32 mouse cellular contexts compared by ENCODE assay signal in the genomic region with DNA sequence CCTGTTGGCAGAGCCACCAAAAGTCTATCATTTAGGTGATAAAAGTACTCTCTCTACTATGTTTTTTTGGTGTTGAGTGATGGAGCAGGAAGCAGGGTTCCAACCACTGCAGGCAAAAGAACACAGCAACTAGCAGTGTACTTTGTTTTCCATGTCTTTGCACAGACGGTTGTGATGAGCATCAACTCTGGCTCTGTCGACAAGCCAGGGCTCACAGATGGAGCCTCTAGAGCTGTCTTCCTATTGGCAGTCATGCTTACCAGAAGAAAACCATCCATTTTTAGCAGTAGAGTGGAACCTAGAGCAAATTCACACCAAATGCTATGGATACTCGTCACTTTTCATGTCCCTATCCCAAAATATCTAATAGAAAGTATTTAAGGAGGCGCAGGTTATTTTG.
DNase-seq lines count a peak whose midpoint lies in the region; ATAC-seq and TF ChIP-seq lines count a peak whose summit lies in the region.
"Had no signal": no experiment of that assay in that cellular context is flagged by ENCODE, and none has a peak within 500 bp of the region (broad histone marks: within the 10 kb centered on the region; RNA-seq: fewer than 3 reads in every experiment).

No protein-coding gene starts in this region.

- no peaks in the 10 kb centered on the region for H3K9me3 ChIP-seq in forebrain, postnatal 0 days (ENCODE audit: low read length)
- no peaks in the 10 kb centered on the region for H3K9me3 ChIP-seq in forebrain, embryonic 13.5 days (replicated peaks)
- H3K9me3 ChIP-seq in embryonic facial prominence, embryonic 10.5 days: no peaks in the 10 kb centered on the region
- no peaks in the 10 kb centered on the region for H3K9me3 ChIP-seq in intestine, postnatal 0 days (ENCODE audit: control insufficient read depth)
- H3K9me3 ChIP-seq: embryonic facial prominence, embryonic 15.5 days; forebrain, embryonic 12.5 days; heart, embryonic 13.5 days; midbrain, embryonic 10.5 days; midbrain, embryonic 15.5 days; neural tube, embryonic 15.5 days; stomach, embryonic 15.5 days had no signal

- no peaks in the 10 kb centered on the region for H3K27me3 ChIP-seq in forebrain, postnatal 0 days (ENCODE audit: insufficient read depth, low read length)
- H3K27me3 ChIP-seq in forebrain, embryonic 13.5 days: no peaks in the 10 kb centered on the region
- H3K27me3 ChIP-seq in embryonic facial prominence, embryonic 10.5 days (replicated peaks; ENCODE audit: low read depth, poor library complexity, severe bottlenecking): no peaks in the 10 kb centered on the region
- no peaks in the 10 kb centered on the region for H3K27me3 ChIP-seq in intestine, postnatal 0 days (replicated peaks; ENCODE audit: control insufficient read depth, insufficient read depth, low read length)
- H3K27me3 ChIP-seq: embryonic facial prominence, embryonic 15.5 days; forebrain, embryonic 12.5 days; heart, embryonic 13.5 days; midbrain, embryonic 15.5 days; neural tube, embryonic 15.5 days; Patski; stomach, embryonic 15.5 days had no signal

- peak; percentile 18 for DNase-seq in forebrain, postnatal 0 days
- peak; percentile 41 for DNase-seq in brain, adult 2 months (ENCODE audit: low read depth, low spot score)
- peak; percentile 1 to 53 for DNase-seq in layer of hippocampus, adult 18-20 months (ENCODE audit: low spot score in 2 of 2)
- peak; percentile 16 to 18 for DNase-seq in layer of hippocampus, postnatal 10 days (ENCODE audit: low spot score in 2 of 2)
- no peak for DNase-seq in embryonic facial prominence, embryonic 10.5 days (ENCODE audit: low spot score)
- no peak for DNase-seq in adrenal gland, postnatal 4 days (ENCODE audit: low spot score in 2 of 2)
- DNase-seq: adrenal gland, postnatal 10 days; cerebellum, adult 8-10 months; gastrocnemius, adult 2 months; gastrocnemius, postnatal 36 days; heart, adult 2 months; heart, postnatal 10 days; kidney, adult 11 months; kidney, postnatal 14 days; liver; lung, adult 2 months; lung, postnatal 10 days; right cerebral cortex, adult 18-20 months; thymus, adult 18-20 months; thymus, postnatal 25 days had no signal

- 76% methylated on average over 4 of the region's 4 CpGs for WGBS in forebrain, postnatal 0 days
- WGBS in forebrain, embryonic 13.5 days: 88% methylated on average over 4 of the region's 4 CpGs
- 92% methylated on average over 4 of the region's 4 CpGs for WGBS in embryonic facial prominence, embryonic 10.5 days
- 86% methylated on average over 4 of the region's 4 CpGs for WGBS in intestine, postnatal 0 days

- no peak overlapping the region for H3K27ac ChIP-seq in forebrain, postnatal 0 days (ENCODE audit: low read depth, low read length)
- no peak overlapping the region for H3K27ac ChIP-seq in forebrain, embryonic 13.5 days
- H3K27ac ChIP-seq in embryonic facial prominence, embryonic 10.5 days (replicated peaks): no peak overlapping the region
- H3K27ac ChIP-seq in intestine, postnatal 0 days (ENCODE audit: low read depth, low read length): no peak overlapping the region
- H3K27ac ChIP-seq: embryonic facial prominence, embryonic 15.5 days; forebrain, embryonic 12.5 days; gastrocnemius, adult 2 months; heart, adult 2 months; heart, embryonic 13.5 days; hindbrain, embryonic 14.5 days; liver, embryonic 14.5 days; midbrain, embryonic 10.5 days; midbrain, embryonic 15.5 days; neural tube, embryonic 15.5 days; stomach, embryonic 15.5 days had no signal

- ATAC-seq in forebrain, postnatal 0 days: peak; percentile 54
- ATAC-seq in forebrain, embryonic 13.5 days: no peak
- no peak for ATAC-seq in intestine, postnatal 0 days
- ATAC-seq: midbrain, embryonic 15.5 days; Patski had no signal

- no peak overlapping the region for H3K4me3 ChIP-seq in forebrain, postnatal 0 days (ENCODE audit: low read depth, low read length)
- H3K4me3 ChIP-seq in forebrain, embryonic 13.5 days: no peak overlapping the region
- H3K4me3 ChIP-seq in embryonic facial prominence, embryonic 10.5 days: no peak overlapping the region
- H3K4me3 ChIP-seq in intestine, postnatal 0 days (ENCODE audit: low read depth, low read length): no peak overlapping the region
- H3K4me3 ChIP-seq: embryonic facial prominence, embryonic 15.5 days; forebrain, embryonic 12.5 days; gastrocnemius, adult 2 months; heart, adult 2 months; heart, embryonic 13.5 days; midbrain, embryonic 10.5 days; midbrain, embryonic 15.5 days; neural tube, embryonic 15.5 days; stomach, embryonic 15.5 days had no signal

- no peak overlapping the region for H3K9ac ChIP-seq in forebrain, postnatal 0 days
- H3K9ac ChIP-seq in forebrain, embryonic 13.5 days: no peak overlapping the region
- no peak overlapping the region for H3K9ac ChIP-seq in intestine, postnatal 0 days (ENCODE audit: low read depth, low read length)
- H3K9ac ChIP-seq: embryonic facial prominence, embryonic 15.5 days; forebrain, embryonic 12.5 days; heart, embryonic 13.5 days; hindbrain, embryonic 14.5 days; liver, embryonic 14.5 days; midbrain, embryonic 15.5 days; neural tube, embryonic 15.5 days; stomach, embryonic 15.5 days had no signal

- no peak for TF ChIP-seq CTCF in forebrain, postnatal 0 days (IDR thresholded peaks at IDR 0.05; ENCODE audit: low read depth)
- TF ChIP-seq CTCF in intestine, postnatal 0 days (IDR thresholded peaks at IDR 0.05; ENCODE audit: low read depth): no peak

- no peak overlapping the region for H3K4me2 ChIP-seq in forebrain, postnatal 0 days (ENCODE audit: low read depth)
- no peak overlapping the region for H3K4me2 ChIP-seq in forebrain, embryonic 13.5 days
- no peak overlapping the region for H3K4me2 ChIP-seq in intestine, postnatal 0 days (replicated peaks; ENCODE audit: low read depth)
- H3K4me2 ChIP-seq: embryonic facial prominence, embryonic 15.5 days; forebrain, embryonic 12.5 days; heart, embryonic 13.5 days; hindbrain, embryonic 14.5 days; midbrain, embryonic 15.5 days; neural tube, embryonic 15.5 days; stomach, embryonic 15.5 days had no signal

- no peaks in the 10 kb centered on the region for H3K36me3 ChIP-seq in forebrain, postnatal 0 days (ENCODE audit: insufficient read depth)
- H3K36me3 ChIP-seq in forebrain, embryonic 13.5 days (ENCODE audit: poor library complexity, severe bottlenecking): no peaks in the 10 kb centered on the region
- H3K36me3 ChIP-seq in embryonic facial prominence, embryonic 10.5 days (replicated peaks): no peaks in the 10 kb centered on the region
- H3K36me3 ChIP-seq in intestine, postnatal 0 days (ENCODE audit: control insufficient read depth, insufficient read depth): no peaks in the 10 kb centered on the region
- H3K36me3 ChIP-seq: embryonic facial prominence, embryonic 15.5 days; forebrain, embryonic 12.5 days; heart, embryonic 13.5 days; midbrain, embryonic 10.5 days; midbrain, embryonic 15.5 days; neural tube, embryonic 15.5 days; stomach, embryonic 15.5 days had no signal

- no peaks in the 10 kb centered on the region for H3K4me1 ChIP-seq in forebrain, postnatal 0 days (ENCODE audit: insufficient read depth)
- no peaks in the 10 kb centered on the region for H3K4me1 ChIP-seq in forebrain, embryonic 13.5 days
- no peaks in the 10 kb centered on the region for H3K4me1 ChIP-seq in embryonic facial prominence, embryonic 10.5 days
- no peaks in the 10 kb centered on the region for H3K4me1 ChIP-seq in intestine, postnatal 0 days (replicated peaks; ENCODE audit: control insufficient read depth, insufficient read depth, low read length)
- H3K4me1 ChIP-seq: embryonic facial prominence, embryonic 15.5 days; forebrain, embryonic 12.5 days; heart, embryonic 13.5 days; midbrain, embryonic 10.5 days; midbrain, embryonic 15.5 days; neural tube, embryonic 15.5 days; stomach, embryonic 15.5 days had no signal

Comparison
In these comparisons a context has a peak if more than half of its experiments do, and no peak if none do; other contexts are left out.
1. DNase-seq: peak in forebrain, postnatal 0 days (single experiment), brain, adult 2 months (single experiment), layer of hippocampus, adult 18-20 months (2 of 2) and layer of hippocampus, postnatal 10 days (2 of 2); none in embryonic facial prominence, embryonic 10.5 days (single experiment) and adrenal gland, postnatal 4 days (0 of 2).